Mouse (Mus musculus): ENCODE results near the gene Mlana.

DNA sequence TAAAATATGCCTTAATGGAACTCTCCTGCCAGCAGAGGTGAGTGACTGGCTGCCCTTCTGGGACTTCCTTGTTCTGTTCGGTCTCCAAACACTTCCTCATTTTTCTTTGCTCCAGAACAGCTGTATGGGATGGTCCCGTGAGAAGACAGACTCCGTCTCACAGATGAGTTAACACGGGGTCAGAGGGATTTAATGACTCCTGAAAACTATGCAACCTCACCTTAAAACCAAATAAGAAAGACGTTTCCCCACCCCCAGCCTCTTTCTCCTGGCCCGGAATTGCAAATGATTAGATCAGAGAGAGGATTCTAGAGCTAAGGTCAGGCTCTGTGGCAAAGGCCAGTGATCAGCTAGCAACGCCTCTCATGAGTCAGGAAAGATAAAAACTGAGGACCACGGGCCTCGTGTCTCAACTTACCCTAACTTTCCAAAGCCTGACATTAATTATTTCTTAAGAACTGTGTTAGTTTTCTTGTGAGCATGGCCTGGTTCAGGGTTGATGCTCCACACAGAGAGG lies 22.0 kb upstream of the Mlana start:
- no peak for TF ChIP-seq CTCF (IDR thresholded peaks at IDR 0.05; ENCODE audit: low read depth, low read length)
- no peak for TF ChIP-seq GATA1 (IDR thresholded peaks at IDR 0.05; ENCODE audit: borderline replicate concordance, low read length)
- no peak for TF ChIP-seq GATA2 (IDR thresholded peaks at IDR 0.05; ENCODE audit: borderline replicate concordance, low read depth, low read length)
- no peak for TF ChIP-seq POLR2AphosphoS5 (IDR thresholded peaks at IDR 0.05; ENCODE audit: insufficient replicate concordance, low read depth, low read length)
- no peak for TF ChIP-seq TAL1 (conservative IDR thresholded peaks at IDR 0.05; ENCODE audit: low read depth, low read length)
